Mouse (Mus musculus) lung, adult 10 weeks (tissue): Measurements from ENCODE around the gene Psma3. TPM values are rescaled to one million over a fixed set of nuclear protein-coding genes. Genes with fewer than 3 reads are reported as not detected.

Experiments
- polyA plus RNA-seq: library from polyadenylated mRNA; stranded (reverse); fragments of 350-450 nt; fragmentation: Illumina TruSeq; extraction: RNeasy Lipid Tissue Mini Kit (QIAGEN cat#74804); gene quantifications from one replicate; pipeline ENCODE4 v1.2.3, GENCODE M21; 2014; ENCODE audit warnings: low read depth, low replicate concordance; ENCODE audit not compliant: insufficient read depth

The Psma3 gene
- 256 TPM for polyA plus RNA-seq

DNA sequence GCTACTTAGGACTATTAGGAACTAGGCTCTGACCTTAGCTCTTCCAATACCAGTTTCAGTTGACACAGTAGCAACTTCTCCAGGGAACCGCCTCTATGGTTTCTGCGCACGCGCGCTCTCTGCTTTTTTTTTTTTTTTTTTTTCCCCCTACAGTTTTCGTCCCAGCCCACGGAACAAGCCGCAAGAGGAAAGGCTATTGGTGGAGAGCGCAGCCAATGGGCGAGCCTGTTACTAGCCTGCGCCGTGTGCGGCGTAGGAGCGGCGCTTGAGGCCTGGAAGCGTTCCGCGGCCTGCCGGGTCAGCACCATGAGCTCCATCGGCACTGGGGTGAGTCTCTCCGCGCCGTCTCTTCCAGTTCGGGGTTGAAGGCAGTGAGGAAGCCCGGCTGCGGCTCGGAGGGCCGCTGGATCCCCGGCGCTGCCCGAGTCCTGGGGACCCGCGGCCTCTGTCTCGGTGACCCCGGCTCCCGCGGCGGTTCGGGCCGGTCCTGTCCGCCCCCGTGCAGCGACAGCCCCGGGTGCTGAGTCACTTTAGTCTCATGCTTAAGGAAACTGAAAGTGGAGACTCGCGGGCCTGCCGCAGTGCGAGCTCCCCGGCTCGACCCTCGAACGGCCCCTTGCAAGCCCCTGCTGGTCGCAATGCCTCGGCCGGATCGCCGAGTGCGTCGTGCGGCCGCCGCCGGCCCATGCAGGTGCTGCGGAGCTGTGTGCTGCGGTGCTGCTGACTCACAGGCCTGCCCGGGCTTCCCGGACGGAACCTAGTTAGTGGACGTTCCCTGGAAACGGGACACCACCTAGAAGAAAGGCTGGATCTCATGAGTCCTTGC, at the start of gene Psma3:
Gene Psma3 (plus strand): TSS at position 181 of the 826 bp plus-strand sequence.

DNA sequence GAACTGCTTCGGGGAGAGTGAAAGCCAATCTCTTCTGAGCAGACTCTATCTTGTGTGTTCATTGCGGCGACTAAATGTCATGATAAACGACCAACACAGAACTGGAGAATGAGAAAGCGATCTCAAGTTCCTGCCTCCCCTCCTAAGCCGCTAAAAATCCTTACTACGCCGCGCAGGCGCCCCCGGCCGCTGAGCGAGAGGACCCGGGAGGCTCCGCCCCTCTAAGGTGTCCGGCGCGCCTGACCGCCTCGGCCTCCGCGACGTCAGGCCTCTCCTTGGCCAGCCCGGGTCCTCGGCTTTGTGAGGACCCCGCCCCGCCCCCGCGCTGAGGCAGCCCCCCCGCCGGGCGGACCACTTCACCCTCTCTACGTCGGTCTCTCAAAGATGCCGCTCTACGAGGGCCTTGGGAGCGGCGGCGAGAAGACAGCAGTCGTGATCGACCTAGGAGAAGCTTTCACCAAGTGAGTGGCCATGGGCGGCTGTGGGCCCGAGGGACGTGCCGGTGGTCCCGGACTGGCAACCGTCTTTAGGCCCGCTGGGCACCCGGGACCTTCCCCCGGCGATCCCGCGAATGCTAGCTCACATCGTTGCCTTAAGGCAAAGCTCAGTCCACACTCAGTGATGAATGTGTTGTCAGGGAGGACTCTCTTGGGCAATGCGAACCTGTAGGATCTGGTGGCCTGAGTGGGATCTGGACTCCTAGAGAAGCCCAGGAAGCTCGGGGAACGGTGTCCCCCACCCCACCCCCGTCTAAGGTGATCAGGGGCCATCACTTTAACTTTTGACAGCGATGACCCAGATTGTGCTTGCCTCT, 36.6 kb upstream of the Psma3 start, which contains the start of gene Actr10:
Gene Actr10 (plus strand): TSS at position 287 of the 814 bp plus-strand sequence.

DNA sequence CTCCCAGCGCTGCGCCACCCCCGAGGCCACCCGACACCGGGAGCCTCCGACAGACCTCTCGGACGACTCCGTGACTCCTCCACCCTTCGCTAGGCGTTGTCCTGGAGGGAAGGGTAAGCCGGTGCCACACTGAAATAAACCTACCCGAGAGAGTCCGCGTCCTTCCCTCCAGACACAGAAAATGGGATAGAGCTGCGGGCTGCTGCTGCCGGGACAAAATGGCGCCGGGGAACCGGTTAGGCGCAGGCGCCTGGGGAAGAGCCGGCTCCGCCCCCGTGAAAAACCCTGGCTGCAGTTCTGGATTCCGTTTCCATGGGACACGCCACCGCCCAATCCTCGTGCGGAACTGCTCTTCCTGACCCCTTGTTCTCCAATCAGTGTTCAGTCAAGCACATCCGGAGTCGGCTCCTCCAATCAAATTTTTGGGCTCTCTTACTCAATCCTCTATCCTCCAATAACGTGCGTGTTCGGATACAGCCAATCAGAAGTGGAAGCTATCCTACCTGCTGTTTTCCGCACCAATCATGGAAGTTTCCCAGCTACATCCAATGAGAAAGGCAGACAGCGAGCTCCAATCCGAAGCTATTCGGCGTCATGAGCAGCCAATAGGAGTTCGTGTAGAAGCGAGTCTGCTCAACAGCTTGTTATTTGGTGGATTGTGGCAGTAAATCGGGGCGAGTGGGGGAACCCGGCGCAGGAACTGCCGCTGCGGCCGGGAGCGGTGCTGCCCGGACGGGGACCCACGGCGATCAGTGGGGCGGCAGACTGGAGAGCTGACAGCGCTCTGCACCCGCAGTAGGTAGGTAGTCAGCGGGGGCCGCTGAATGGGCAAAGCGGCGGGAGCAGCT, 41.2 kb downstream of the Psma3 start, which contains the start of gene Arid4a:
Gene Arid4a (plus strand): TSS at position 628 of the 848 bp plus-strand sequence.

Other genes starting within 250 kb of the Psma3 start
- gene Frmd6, start 149.1 kb upstream of the Psma3 start, polyA plus RNA-seq, result 19.2 TPM
- gene Actr10, start 36.8 kb upstream of the Psma3 start, polyA plus RNA-seq, result 103 TPM
- gene Arid4a, start 41.4 kb downstream of the Psma3 start, polyA plus RNA-seq, result 6.8 TPM
- gene Tomm20l, start 136.8 kb downstream of the Psma3 start, polyA plus RNA-seq, result not detected
- 20.6 TPM for gene Timm9, start 162.1 kb downstream of the Psma3 start, polyA plus RNA-seq
- gene 2700049A03Rik, start 162.2 kb downstream of the Psma3 start, polyA plus RNA-seq, result 1.6 TPM